Mouse (Mus musculus) mesoderm, embryonic 11.5 days (tissue): ENCODE measurements around the gene Fsip1.
A peak's percentile ranks its signal among the peaks of the same experiment; 100 is the strongest.

Experiments used
- DNase-seq: peaks from one replicate; pipeline ENCODE4 v3.0.0-alpha.2; 2012; ENCODE audit warnings: low read depth, low spot score

Fsip1 gene

GRCm38 (mm10) chr2:118125211-118125939, 131.4 kb downstream of the Fsip1 start:
- no peak for DNase-seq

- no peak for DNase-seq
Observed at GRCm38 (mm10) chr2:118124437-118124836, 132.3 kb downstream of the Fsip1 start.

DNA sequence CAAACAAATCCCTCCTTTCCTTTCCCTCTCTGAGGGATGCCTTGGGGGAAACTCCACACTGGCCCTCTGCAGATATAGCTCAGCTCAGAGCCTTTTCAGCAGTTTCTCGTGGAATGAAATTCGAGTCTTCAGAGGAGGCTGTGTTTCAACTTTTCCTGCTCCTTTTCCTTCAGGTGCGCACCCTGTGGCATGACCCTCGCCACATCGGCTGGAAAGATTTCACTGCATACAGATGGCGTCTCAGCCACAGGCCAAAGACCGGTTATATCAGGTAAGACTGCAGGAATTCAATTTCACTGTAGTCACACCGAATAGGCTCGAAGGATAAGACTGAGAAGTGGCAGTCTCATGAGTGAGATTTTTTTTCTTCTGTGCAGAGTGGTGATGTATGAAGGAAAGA, 133.0 kb downstream of the Fsip1 start:
- no peak for DNase-seq

DNA sequence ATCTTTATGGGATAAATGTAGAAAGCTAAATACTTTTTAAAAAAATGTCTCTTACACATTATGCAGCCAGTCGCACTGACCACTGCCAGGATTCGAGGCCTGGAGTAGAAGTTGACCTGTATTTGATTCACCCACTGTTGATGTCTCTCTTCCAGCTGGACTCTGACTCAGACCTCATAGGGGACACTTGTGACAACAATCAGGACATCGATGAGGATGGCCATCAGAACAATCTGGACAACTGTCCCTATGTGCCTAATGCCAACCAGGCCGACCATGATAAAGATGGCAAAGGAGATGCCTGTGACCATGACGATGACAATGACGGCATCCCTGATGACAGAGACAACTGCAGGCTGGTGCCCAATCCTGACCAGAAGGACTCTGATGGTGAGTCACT, 134.5 kb downstream of the Fsip1 start:
- no peak for DNase-seq

DNA sequence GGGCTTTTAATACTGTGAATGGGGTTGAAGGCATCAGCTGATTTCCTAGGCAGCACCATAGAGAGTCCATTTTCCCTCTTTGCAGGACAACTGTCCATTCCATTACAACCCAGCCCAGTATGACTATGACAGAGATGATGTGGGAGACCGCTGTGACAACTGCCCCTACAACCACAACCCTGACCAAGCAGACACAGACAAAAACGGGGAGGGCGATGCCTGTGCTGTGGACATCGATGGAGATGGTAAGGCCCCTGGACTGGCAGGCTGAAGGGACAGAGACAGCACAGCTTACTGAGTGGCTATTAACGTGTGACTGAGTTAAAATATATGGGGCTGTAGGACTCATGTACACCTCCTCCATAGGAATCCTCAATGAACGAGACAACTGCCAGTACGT, 136.0 kb downstream of the Fsip1 start:
- DNase-seq: no peak

DNA sequence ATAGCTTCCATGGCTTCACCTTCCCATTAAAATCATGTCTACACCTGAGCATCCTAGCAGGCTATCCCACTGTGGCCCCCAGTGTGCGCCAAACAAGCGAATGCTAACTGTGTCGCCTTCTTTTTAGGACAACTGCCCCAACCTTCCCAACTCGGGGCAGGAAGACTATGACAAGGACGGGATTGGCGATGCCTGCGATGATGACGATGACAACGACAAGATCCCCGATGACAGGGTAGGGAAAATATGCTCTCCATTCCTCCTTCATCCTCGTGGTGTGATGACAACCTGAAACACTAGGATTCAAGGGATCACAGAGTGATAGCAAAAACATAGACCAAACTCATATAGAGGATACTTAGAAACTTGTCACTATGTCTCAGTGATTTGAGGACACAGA, 136.7 kb downstream of the Fsip1 start:
- no peak for DNase-seq

- DNase-seq: no peak
Observed at GRCm38 (mm10) chr2:118119684-118120083, 137.1 kb downstream of the Fsip1 start.

- no peak for DNase-seq
Observed at GRCm38 (mm10) chr2:118118515-118118914, 138.3 kb downstream of the Fsip1 start.

- DNase-seq: no peak
Observed at GRCm38 (mm10) chr2:118118045-118118444, 138.7 kb downstream of the Fsip1 start.

GRCm38 (mm10) chr2:118117401-118117800, 139.4 kb downstream of the Fsip1 start:
- DNase-seq: no peak

GRCm38 (mm10) chr2:118116754-118117290, 139.9 kb downstream of the Fsip1 start:
- no peak for DNase-seq

DNA sequence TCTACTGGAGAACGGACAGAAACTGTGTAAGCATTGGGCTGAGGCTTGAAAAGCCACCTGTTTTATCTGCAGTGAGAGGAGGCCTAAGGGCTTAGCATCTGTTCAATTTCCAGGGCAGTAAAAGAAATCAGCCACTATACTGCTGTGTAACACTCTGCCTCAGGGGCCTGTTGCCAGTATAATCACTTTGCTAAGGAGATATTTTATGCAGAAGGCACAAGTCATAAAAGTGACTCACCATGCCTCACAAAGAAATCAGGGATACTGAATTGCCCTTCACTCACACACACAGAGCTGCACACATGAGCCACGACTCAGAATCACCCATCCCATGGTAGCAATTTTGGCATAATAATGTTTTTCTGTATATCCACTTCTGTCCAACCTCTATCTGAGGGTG, 140.6 kb downstream of the Fsip1 start:
- DNase-seq: no peak

DNA sequence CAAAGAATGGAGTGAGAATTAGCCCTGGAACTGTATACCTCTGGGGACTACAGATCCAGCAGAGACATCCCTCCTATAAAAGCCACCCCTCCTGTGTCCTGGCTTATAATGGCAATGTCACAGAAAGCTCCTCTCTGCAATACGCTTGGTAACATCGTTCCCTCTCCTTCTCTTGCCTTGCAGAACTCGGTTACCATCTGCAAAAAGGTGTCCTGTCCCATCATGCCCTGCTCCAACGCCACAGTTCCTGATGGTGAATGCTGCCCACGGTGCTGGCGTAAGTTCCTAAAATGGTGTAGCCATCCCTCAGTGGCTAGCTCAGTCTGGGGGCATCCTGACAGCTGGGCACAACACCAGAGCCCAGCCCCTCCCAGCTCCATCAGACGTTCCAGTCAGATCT, 141.1 kb downstream of the Fsip1 start:
- DNase-seq: no peak

- no peak for DNase-seq
Observed at GRCm38 (mm10) chr2:118114671-118115070, 142.1 kb downstream of the Fsip1 start.

DNA sequence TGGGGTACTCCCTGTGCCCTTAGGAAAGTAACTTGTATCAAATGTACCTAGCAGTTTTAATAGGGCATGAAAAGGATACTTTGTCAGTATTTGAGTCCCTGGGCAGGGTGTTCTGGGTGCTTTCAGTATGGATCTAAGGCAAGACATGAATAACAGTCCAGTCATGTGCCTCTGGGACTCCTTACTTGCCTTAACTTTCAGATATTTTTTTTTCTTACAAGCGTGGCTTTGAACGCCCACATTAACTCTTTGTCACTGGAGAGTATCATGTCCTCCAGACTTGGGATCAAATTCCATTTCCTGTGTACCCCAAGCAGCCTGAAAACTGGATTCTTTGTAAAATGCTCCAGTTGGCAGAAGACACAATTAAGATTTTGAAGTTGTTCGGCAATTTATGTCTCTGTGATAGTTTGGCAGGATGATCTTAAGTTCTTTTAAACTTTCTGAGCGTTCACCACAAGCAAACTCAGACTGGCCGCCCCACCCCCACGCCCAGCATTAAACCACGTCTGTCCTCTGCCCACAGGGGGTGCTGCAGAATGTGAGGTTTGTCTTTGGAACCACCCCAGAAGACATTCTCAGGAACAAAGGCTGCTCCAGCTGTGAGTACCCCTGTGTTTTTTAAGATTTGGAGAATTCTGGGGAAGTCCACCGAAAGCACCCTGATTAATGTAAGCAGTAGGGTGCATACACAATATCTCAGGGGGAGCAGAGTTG, 142.8 kb downstream of the Fsip1 start:
- peak; percentile 37 for DNase-seq

DNA sequence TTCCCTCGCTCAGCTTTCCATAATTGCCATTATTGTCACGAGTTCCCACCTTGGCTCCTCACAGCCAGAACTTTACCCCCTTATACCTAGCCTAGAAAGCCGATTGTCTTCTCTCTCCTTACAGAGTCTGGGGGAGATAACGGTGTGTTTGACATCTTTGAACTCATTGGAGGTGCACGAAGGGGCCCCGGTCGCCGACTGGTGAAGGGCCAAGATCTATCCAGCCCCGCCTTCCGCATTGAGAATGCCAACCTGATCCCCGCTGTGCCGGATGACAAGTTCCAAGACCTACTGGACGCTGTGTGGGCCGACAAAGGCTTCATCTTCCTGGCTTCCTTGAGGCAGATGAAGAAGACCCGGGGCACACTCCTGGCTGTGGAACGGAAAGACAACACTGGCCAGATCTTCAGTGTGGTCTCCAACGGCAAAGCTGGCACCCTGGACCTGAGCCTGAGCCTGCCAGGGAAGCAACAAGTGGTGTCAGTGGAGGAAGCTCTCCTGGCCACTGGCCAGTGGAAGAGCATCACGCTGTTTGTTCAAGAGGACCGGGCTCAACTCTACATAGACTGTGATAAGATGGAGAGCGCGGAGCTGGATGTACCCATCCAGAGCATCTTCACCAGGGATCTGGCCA, 143.8 kb downstream of the Fsip1 start:
- no peak for DNase-seq

- no peak for DNase-seq
Observed at GRCm38 (mm10) chr2:118112438-118112837, 144.3 kb downstream of the Fsip1 start.

GRCm38 (mm10) chr2:118111488-118112131, 145.2 kb downstream of the Fsip1 start, which contains the start of gene Thbs1:
Gene Thbs1 (plus strand): TSS chr2:118111876.
- DNase-seq: peak; percentile 86

DNA sequence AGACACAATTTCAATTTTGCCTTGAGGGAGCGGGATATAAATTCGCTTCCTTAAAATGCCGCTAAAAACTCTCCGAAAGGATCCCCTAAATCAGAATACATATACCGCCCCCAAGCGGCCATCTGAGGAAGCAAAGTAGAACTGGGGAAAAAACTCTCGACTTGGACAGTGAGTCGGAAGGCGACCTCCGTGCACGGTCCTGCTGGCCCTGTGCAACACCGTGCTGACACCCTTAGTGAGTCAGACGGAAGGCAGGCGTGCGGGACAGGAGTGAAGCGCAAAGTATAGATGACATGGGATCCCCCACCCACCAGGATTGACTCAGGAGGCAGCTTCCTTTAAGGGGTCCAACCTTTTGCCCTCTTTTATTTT, 145.7 kb downstream of the Fsip1 start:
- DNase-seq: peak; percentile 91

DNA sequence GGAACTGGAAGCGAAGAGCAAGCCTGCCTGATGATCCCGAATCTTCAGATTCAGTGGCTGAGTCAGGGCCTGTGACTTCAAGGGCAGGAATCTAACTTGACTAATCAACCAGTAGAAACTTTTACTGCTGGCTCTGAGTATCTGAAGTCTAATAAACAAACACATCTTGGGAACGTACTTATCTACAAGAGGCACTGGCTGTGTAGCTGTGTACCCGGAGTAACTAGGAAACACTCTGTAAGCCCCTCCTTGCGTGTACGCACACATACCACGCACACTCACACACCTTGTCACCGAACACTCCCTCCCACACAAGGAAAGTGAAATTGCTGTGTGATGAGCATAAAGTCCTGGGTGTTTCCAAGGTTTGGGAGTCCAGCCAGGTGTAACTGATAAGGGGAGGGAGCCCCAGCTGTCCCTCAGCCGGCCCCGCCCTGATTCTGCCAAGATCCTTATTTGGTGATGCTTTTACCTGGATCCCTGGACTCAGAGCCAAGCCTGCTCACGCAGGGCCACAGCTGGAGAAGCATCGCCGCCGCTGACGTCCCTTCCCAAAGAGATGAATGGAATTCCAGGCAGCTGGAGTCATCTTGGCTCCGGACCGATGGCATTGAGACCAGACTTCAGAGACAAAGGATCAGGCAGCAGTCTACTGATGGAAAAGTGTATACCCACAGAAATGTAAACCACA, 146.4 kb downstream of the Fsip1 start:
- DNase-seq: peak; percentile 76

GRCm38 (mm10) chr2:118102169-118102568, 154.6 kb downstream of the Fsip1 start:
- no peak for DNase-seq
